8 mouse cellular contexts compared by ENCODE assay signal in genomic region chr11:100850778-100851528, GRCm38 (mm10). TPM values are rescaled to one million over a fixed set of nuclear protein-coding genes. Genes with fewer than 3 reads are reported as not detected.
DNase-seq lines count a peak whose midpoint lies in the region; ATAC-seq lines count a peak whose summit lies in the region.

No protein-coding gene starts in this region.

- peak overlapping the region; percentile 75 for H3K27ac ChIP-seq in embryonic facial prominence, embryonic 14.5 days (replicated peaks; ENCODE audit: low read depth, low read length)
- peak overlapping the region; percentile 11 to 92 for H3K27ac ChIP-seq in heart, embryonic 14.5 days (replicated peaks in 1 of 2; ENCODE audit: control insufficient read depth in 1 of 2, insufficient read depth in 1 of 2, low read depth in 2 of 2, low read length in 2 of 2)

- no peaks in the 10 kb centered on the region for H3K36me3 ChIP-seq in embryonic facial prominence, embryonic 14.5 days (ENCODE audit: control insufficient read depth, insufficient read depth, low read length)
- no peaks in the 10 kb centered on the region for H3K36me3 ChIP-seq in heart, embryonic 14.5 days (ENCODE audit: control insufficient read depth, insufficient read depth, low read length)

- peak overlapping the region; percentile 91 for H3K9ac ChIP-seq in embryonic facial prominence, embryonic 14.5 days (ENCODE audit: low read depth, low read length)
- peak overlapping the region; percentile 98 for H3K9ac ChIP-seq in heart, embryonic 14.5 days (ENCODE audit: low read length)

- whole genome bisulfite sequencing in embryonic facial prominence, embryonic 14.5 days = 2% methylated on average over 23 of the region's 33 CpGs
- 2% methylated on average over 33 of the region's 33 CpGs for WGBS in heart, embryonic 14.5 days

- no peaks in the 10 kb centered on the region for H3K9me3 ChIP-seq in embryonic facial prominence, embryonic 14.5 days (ENCODE audit: control insufficient read depth, low read length)
- H3K9me3 ChIP-seq in heart, embryonic 14.5 days (ENCODE audit: control insufficient read depth, low read length) = no peaks in the 10 kb centered on the region

- peak overlapping the region; percentile 92 for H3K4me3 ChIP-seq in embryonic facial prominence, embryonic 14.5 days (ENCODE audit: low read depth, low read length)
- H3K4me3 ChIP-seq in heart, embryonic 14.5 days (ENCODE audit: control insufficient read depth in 1 of 2, insufficient read depth in 1 of 2, low read depth in 1 of 2, low read length in 2 of 2) = peak overlapping the region; percentile 57 to 96

- 0 out of 2 replicates have a peak, but pooled peaks cover 4% of the 10 kb centered on the region for H3K27me3 ChIP-seq in embryonic facial prominence, embryonic 14.5 days (replicated peaks; ENCODE audit: control insufficient read depth, insufficient read depth, low read length)
- no peaks in the 10 kb centered on the region; the same call in 1 of the 2 replicates for H3K27me3 ChIP-seq in heart, embryonic 14.5 days (ENCODE audit: control insufficient read depth, insufficient read depth, low read length)

- peak; percentile 45 for ATAC-seq in embryonic facial prominence, embryonic 14.5 days (ENCODE audit: low read depth)
- ATAC-seq in heart, embryonic 14.5 days (ENCODE audit: insufficient number of reproducible peaks, insufficient read depth, low FRiP score, low read depth) = peak; percentile 6; the same call in 1 of the 2 replicates
- no peak for ATAC-seq in activated CD4-positive, CD25-positive, alpha-beta regulatory T cell, adult 4 months

- peak overlapping the region; percentile 84 for H3K4me2 ChIP-seq in embryonic facial prominence, embryonic 14.5 days (ENCODE audit: low read depth, low read length)
- peak overlapping the region; percentile 94 for H3K4me2 ChIP-seq in heart, embryonic 14.5 days (ENCODE audit: low read length)

- peaks cover 15% of the 10 kb centered on the region for H3K4me1 ChIP-seq in embryonic facial prominence, embryonic 14.5 days (ENCODE audit: control insufficient read depth, insufficient read depth, low read length)
- peaks cover 6 to 26% of the 10 kb centered on the region in 2 experiments; a peak in 3 of 4 replicates for H3K4me1 ChIP-seq in heart, embryonic 14.5 days (ENCODE audit: control insufficient read depth in 2 of 2, insufficient read depth in 2 of 2, low read length in 2 of 2)

- DNase-seq in ES-CJ7 (ENCODE audit: low read depth, low spot score) = peak; percentile 11
- peak; percentile 59 for DNase-seq in adrenal gland, adult 8-10 months
- DNase-seq in embryonic facial prominence, embryonic 14.5 days (ENCODE audit: low spot score) = peak; percentile 47
- peak; percentile 81 for DNase-seq in kidney, postnatal 10 days
- DNase-seq in lung, postnatal 10 days = peak; percentile 77
- peak; percentile 31 to 47 for DNase-seq in right cerebral cortex, adult 2 months (ENCODE audit: low spot score in 2 of 2)

RNA-seq across cellular contexts. Expression of gene Stat5b, which starts 0.4 kb away (rescaled TPM):
- 10 to 100 TPM; 64.5 to 92.1 (median 73.7) TPM for total RNA-seq in adrenal gland, adult 8-10 months (2022)
- 24.5 and 27.6 TPM in 2 replicates for polyA plus RNA-seq in embryonic facial prominence, embryonic 14.5 days (2014; fragmentation: Nextera tagmentation; extraction: Ambion mirVana)
- 28.8 and 31.4 TPM in 2 replicates for polyA plus RNA-seq in heart, embryonic 14.5 days (2014; fragmentation: Nextera tagmentation; extraction: Ambion mirVana)
- 10 to 100 TPM; 27.8 to 37.2 TPM for polyA plus RNA-seq in activated CD4-positive, CD25-positive, alpha-beta regulatory T cell, adult 4 months (2017; shearing (Covaris generic))

RNA-seq across cellular contexts. Expression of gene Stat5a, which starts 8.2 kb away (rescaled TPM):
- total RNA-seq in adrenal gland, adult 8-10 months (2022) = 10 to 100 TPM; 30.6 to 60.4 (median 41.2) TPM
- polyA plus RNA-seq in embryonic facial prominence, embryonic 14.5 days (2014; fragmentation: Nextera tagmentation; extraction: Ambion mirVana) = 8.2 and 9.2 TPM in 2 replicates
- 5.6 and 6.4 TPM in 2 replicates for polyA plus RNA-seq in heart, embryonic 14.5 days (2014; fragmentation: Nextera tagmentation; extraction: Ambion mirVana)
- polyA plus RNA-seq in activated CD4-positive, CD25-positive, alpha-beta regulatory T cell, adult 4 months (2017; shearing (Covaris generic)) = 10 to 100 TPM; 23.8 to 37.0 TPM

Comparison
In these comparisons a context has a peak if more than half of its experiments do, and no peak if none do; other contexts are left out.
1. DNase-seq: peak in every context shown above with its lines; median percentile 81 in kidney, postnatal 10 days; 77 in lung, postnatal 10 days; 59 in adrenal gland, adult 8-10 months; 47 in embryonic facial prominence, embryonic 14.5 days; 39 in right cerebral cortex, adult 2 months; 11 in ES-CJ7.